Mouse (Mus musculus): ENCODE results near the gene Tshz2.
"Not testable (repeated sequence)": the region's sequence is repeated elsewhere in the genome, so short reads cannot be mapped to it uniquely, and the experiment has no call there.

Gene Tshz2

DNA sequence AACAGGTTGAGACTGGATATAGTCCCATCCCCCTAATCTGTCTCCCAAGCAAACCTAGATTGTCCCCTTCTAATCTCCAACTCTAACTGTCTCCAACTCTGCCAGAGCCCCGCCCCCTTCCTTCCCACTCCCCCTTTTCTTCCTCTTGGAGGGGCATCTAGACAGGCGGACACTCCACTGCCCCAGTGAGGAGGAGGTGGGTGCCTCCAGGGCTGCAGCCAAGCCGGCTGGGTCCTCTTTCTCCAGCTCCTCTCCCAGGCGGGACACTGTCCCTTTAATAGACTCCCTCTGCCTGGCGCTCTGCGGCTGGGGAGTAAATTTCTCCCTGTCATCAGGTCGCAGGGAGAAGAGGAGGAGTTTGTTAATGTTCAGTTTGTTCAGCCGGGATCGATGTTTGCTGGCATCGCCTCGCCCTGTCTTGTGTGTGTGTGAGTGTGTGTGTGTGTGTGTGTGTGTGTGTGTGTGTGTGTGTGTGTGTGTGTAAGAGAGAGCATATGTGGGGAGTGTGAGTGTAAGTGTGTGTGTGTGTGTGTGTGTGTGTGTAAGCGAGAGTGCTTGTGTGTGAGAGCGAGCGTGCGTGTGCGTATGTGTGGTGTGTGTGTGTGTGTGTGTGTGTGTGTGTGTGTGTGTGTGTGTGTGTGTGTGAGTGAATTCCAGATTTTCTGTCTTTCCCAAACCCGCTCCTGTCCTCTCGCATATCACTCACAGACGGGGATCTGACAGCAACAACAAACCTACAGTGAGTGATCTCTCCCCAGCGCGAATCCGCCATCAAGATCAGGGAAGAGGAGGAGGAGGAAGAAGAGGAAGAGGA lies at the start of gene Tshz2:
TSS of gene Tshz2 (plus strand) at position 676 of the 814 bp plus-strand sequence.
- no peak for DNase-seq

DNA sequence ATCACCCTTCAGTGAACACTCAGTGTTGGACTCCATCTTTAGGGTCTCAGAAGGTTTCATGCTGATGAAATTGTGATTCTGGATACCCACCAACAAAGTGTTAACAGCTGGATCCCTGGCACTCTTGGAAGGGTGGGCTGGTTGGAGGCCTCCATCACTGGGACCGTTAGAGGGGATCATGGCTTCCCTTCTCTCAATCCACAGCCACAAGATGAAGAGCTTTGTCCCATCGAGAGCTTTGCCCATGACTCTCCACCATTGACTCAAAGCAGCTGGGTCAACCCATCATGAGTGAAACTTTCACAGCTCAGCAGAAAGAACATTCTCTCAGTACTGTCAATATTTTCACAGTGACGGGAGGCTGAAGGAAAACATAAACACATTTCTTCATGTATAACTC lies 49.3 kb upstream of the Tshz2 start:
- no peak for DNase-seq

DNA sequence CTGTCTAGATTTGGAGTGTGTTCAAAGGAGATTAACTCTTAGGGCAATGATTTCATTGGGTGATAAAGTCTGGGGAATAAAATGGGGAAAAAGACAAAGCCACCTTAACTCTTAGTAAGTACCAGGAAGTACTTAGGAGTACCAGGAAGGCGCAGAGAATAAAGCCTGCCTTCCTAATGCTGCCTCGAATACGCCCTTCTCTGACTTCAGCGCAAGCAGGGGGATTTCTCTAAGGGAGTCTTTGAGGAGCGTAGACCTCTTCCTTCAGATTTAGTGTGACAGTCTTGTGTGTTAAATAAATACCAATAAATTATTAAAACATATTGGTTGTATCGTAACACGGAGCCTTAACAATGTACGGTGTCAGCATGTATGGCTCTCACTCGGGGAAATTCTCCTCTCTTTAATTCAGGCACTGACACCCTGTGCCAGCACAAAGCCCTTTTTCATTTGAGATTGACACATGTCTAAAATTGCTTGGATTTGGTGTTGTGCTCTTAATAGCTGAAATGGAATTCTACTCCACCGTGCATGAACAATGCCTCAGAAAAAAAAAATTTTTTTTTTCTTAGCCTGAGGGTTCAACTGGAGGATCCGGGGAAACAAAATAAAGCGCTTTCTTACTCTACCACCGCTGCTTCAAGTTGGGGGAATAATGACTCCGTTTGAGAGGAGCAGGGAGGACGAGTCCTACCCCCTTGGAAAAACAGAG lies 47.9 kb upstream of the Tshz2 start:
- no peak for DNase-seq

DNA sequence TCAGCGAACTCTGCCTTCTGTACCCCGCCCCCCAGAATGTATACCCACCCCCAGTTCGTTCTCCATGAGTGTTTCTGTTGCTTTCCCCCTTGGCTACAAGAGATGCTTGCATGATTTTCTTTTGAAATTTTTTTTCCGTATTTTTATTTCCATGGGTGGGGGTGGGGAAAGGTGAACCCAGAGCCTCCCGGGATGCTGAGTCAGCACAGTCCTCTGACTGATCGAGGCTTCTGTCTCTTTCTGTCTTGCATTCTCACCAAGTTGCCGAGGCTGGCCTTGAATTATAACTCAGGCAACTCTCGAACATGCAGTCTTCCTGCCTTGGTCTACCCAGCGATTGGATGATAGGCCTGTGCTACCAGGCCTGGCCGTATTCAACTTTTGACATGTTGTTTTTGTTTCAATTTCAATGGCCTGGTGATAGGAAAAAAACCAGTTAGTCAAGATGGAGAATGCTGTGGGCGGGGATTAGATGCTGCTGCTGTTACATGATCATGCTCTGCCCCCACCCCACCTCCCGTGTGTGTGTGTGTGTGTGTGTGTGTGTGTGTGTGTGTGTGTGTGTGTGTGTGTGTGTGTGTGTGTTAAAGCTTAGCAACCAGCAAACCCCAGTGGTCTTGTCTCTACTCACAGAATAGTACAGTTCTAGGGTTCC lies 47.1 kb upstream of the Tshz2 start:
- no peak for DNase-seq

DNA sequence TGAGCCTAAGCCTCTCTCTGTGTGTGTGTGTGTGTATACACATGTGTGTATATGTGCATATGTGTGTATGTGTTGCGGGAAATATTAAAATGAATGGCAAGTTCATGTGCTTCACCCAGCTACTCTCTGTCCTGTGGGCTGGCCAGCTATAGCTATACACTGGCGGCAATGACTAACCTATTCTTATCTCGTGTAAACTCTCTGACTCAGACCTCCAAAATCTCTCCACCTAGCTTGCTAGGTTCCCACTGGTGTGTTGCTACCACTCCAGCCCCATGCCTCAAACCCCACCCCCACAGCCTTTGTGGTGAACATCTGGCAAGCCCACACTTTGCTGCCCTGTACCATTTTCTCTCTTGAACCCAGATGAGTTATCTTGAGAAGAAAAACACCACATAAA lies 46.1 kb upstream of the Tshz2 start:
- no peak for DNase-seq

DNA sequence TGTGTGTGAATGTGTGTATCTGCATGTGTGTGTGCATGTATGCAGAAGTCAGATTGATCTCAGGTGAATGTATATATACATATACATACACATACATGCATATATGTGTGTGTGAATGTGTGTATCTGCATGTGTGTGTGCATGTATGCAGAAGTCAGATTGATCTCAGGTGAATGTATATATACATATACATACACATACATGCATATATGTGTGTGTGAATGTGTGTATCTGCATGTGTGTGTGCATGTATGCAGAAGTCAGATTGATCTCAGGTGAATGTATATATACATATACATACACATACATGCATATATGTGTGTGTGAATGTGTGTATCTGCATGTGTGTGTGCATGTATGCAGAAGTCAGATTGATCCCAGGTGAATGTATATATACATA lies 45.2 kb upstream of the Tshz2 start, which contains the start of gene Gm11011:
TSS of gene Gm11011 (minus strand) at position 101 of the 400 bp plus-strand sequence.
- DNase-seq, result not testable (repeated sequence)

DNA sequence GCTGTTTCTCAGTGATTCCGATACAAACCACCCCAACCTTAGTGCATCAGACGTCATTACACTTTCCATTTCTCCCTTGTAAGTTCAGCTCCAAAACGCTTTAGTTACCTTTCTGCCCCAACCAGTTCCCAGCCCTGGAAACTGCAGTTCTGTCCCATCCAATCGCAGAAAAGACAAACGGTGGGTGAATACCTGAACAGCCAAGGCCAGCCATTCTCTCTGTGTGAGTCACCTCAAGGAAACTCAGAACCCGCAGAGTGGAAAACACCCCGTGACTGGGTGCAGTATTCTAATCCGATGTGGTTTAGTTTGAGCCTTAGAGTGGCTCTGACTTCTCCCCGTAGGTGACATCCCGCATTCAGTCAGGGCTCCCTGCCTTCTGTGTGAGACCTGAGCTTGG lies 43.1 kb upstream of the Tshz2 start:
- DNase-seq, result no peak

DNA sequence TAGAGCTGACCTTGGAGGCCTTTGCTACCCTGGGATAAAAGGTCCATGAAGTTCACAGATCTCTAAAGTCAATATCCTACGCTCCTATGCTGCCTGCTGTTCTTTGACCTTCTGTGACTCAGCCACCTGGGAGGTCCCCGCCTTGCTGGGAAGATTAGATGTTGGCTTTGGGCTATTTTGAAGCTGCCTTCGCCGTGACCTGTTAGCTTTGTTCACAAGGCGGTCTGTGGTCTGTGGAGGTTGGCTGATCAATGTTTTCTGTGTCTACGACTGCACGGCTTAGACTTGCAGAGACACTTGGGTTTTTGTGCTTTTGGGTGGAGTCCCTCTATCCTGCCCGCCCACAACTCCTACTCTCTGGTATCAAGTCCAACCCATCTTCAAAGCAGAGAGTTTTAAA lies 42.4 kb upstream of the Tshz2 start:
- DNase-seq, result no peak

DNA sequence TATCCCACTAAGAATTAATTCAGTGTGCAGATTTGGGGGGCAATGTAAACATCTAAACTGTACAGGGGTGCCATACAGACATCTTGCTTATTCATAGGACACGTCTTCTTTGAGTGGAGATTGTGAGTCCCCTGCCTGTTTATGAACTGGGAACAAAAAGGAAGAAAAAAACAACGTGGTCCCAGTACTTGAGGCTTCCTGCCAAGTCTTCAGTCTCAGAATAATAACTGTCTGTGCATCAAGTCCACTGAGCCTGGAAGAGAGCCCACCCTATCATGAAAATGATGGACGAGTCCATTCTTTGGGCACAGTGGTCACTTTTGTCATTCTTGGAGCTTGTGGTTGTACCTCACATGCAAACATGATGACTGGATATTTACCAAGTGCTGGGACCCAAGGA lies 39.1 kb upstream of the Tshz2 start:
- DNase-seq, result no peak

DNA sequence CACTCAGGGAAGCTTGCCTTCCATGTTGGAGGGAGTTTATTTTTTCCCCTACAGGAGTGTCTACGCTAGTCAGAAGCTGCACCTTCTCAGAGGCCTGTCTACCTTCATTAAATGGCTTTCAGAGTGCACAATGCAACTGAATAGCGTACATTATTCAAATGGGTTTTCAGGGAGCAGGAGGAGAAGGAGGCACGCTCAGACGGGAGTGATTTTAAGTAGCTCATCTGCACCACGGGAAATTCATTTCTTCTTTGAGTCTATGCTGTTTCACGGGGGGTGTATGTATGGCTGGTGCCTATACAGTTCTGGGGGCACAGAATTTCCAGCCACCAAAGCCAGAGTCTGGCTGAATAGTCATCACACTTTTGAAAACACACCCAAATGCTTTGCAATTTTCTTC lies 35.5 kb upstream of the Tshz2 start:
- no peak for DNase-seq

DNA sequence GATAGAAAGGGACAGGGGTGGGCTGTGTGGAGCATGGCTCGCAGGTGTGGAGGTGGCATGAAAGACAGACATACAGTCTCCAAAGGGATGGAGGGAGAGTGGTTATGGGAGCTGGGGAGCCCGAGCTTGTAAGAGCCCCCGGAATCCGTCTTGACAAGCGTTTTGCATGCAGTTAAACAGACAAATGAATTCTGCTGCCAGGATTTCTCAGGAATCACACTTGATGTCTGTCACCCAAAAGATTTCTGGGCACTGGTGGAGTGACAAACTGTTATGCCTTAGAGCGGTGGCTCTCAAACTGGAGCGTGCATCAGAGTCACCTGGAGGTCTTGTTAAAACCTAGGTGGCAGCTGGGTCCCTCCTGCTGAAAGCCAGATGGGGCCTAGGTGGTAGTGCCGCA lies 34.8 kb upstream of the Tshz2 start:
- DNase-seq, result no peak

DNA sequence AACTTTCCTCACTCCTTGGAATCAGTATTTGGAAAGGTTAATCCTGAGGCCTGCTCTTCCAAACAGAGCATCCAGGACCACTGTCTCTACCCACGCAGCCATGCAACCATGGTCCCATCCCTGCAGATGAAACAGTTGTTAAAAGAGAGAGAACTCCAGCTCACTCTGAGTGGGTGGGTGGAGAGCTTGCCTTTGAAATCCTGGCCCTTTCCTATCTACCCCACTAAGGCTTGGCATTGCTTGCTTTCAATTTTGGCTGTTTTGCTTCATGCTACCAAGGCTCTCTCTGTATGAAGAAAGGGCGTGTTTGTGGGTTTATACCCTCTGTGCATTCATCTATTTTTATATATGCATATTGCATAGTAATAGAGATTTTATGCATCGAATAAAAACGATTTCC lies 33.2 kb upstream of the Tshz2 start:
- DNase-seq, result no peak

DNA sequence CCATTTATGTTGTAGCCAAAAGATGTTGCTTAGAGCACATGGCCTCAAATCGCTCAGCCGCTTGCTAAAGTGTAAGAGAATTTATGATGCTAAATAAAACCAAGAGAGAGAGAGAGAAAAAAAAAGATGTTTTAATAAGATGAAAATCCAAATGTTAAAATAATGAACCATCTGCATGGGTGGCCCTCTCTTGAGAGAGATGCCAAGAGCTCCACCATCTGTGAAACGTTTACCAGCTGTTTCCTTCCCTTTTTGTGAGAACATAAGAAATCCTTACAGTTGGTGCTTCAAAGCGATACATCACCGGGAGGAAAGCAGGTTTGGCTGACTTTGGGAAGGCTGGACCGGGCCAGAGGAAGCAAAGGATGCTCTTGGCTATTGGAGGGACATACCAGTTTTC lies 32.6 kb upstream of the Tshz2 start:
- DNase-seq, result no peak

DNA sequence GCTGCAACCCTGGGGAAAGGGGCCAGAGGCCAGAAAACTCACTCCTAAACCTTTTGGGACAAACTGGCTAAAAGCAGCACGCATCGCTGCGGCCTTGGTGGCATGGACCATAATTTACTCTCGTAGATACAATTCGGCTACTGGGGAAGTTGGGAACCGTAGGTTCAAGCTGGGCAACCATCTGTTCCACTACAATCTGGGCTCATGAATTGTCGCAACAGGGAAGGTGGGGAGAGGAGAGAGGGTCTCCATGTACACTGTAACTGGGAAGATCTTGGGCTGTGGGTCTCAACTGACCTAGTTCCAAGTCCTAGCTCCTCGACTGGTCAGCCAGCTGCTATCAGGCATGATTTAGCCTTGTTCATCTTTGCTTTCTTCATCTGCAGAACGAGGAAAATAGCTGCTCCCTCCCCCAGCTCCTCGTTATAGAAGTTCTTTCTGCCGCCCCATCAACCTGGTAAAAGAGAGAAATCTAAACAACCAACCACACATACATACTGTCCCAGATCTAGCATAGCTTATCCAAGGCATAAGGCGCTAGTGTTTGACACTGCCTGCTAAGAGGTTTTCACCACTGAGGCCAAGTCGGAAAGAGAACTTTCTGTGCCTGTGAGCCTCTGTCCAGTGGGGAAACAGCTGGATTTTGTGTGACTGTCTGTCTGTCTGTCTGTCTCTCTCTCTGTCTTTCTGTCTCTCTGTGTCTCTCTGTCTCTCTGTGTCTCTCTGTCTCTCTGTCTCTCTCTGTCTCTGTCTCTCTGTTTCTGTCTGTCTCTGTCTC lies 25.7 kb upstream of the Tshz2 start:
- no peak for DNase-seq

DNA sequence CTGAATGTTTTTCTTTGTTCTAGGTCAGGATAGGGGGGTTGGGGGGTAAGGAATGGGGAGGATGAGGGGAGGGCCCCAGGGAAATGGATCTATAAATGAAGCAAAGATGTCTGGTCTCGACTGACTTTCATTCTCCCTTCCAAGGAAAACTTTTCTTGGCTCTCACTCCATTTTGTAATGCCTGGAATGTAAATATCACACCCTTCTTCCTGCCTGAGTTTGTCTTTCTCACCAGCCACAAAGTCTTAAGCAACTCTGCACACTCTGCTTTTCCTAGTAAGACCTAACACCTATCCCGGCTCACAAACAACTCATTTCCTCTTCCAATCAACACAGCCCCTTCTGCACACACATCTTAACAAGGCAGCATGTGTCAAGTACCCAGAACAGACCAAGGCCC lies 25.0 kb upstream of the Tshz2 start:
- DNase-seq, result no peak

DNA sequence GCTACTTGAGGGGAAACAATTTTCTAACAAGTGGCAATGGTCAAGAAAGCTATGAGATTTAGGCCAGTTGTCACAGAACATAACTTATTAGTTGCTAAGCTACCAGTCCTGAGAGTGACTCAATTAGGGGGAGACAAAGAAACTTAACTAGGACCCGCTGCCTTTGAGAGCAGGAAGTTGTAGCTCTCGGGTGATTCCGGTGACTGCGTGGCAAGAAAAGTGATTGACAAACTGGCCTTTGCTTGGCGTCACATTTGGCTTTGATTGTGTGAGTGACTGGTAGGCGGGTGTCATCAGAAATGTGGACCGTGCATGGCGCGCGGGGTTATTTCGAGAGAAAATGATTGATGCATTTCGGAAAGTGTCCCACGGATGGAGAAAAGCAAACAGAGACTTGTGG lies 22.9 kb upstream of the Tshz2 start:
- DNase-seq, result no peak

DNA sequence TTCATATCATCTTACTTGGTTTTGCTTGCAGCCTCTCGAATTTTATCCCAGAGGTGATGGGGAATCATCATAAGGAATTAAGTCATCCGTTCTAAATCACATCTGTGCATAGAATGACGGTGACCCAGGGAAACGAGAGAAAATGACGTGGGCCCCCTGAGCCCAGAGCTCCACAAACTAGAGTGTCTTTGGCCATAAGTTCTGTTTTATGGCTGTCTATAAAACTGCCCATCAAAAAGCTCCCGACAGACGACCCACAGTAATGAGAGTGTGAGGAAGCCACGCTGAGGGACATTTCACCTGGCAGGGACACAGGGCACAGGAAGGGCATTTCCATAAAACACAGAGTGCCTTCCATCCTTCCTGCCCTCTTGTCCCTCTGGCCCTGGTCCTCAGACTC lies 21.9 kb upstream of the Tshz2 start:
- DNase-seq, result no peak

DNA sequence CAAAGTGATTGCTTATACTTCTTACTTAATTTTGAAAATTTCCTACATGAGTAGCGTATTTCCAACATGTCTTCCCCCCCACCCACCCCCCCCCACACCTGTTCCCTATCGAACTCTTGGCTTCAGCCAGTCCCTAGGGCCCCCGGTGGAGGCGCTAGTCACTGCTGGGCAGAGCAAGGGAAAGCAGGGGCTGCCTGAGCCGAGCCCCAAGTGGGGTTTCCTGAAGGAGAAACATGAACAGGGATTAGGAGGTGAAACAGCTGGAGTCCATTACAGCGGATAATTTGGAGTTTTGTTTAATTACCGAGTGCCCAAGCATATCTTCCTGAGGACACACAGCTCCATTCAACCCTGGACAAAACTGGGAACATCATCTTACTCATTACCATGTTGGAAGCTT lies 21.3 kb upstream of the Tshz2 start:
- DNase-seq, result no peak

DNA sequence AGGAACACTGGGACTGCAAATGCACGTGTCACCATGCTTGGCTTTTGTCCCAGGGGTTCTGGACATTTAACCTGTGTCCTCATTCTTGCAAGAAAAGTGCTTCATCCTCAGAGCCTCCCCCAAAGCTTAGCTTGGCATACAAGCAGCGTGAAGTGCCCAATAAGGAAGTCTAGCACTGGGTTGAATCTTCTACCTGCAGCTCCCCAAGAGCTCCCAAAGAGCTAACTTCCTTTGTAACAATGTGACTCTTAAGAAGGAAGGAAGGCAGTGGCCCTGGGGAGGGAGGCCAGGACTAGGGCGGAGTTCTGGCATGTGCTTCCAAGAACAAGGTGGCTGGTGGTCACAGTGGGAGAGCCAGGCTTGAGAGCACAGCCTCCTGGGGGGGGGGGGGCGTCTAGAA lies 18.1 kb upstream of the Tshz2 start:
- DNase-seq, result no peak

DNA sequence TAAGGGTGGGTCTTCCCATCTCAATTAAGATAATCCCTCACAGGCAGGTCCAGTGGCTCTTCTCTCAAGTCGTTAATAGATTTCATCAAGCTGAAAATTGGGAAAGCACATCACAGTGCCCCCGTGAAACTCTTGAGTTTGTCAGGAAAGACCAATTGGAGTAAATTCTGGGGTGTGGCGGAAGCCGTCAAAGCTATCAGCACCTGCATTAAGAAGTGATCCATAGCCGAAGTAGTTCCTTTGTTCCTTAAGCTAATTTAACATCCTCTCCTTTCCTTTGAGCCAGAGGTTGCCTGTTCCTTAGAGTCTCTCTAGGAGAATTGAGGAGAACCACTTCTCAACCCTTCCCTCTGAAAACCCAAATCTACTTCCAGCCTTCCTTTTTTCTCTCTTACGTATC lies 16.8 kb upstream of the Tshz2 start:
- no peak for DNase-seq

DNA sequence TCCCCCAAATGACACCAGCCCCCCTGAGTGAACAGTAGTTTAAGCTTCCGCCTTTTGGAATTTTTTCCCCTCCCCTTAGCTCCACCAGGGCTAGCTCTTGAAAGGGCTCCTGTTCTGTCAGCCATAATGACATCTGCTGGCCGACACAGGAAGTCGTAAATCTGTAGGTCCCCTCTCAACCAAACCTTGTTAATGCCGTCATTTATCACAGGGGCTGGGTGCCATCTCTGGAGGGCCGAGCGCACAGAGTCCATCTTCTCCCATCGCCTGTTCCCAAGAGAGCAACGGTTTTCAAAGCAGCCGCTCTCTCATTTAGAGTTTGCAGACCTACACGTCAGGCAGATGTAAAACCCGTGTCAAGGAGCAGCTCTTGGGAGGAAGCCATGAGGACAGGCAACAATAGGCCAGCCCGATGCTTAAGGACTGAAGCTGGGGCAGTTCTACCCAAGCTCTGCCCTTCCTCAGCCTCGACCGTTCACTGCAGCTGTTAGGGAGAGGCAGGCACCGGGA lies 11.6 kb upstream of the Tshz2 start:
- no peak for DNase-seq

DNA sequence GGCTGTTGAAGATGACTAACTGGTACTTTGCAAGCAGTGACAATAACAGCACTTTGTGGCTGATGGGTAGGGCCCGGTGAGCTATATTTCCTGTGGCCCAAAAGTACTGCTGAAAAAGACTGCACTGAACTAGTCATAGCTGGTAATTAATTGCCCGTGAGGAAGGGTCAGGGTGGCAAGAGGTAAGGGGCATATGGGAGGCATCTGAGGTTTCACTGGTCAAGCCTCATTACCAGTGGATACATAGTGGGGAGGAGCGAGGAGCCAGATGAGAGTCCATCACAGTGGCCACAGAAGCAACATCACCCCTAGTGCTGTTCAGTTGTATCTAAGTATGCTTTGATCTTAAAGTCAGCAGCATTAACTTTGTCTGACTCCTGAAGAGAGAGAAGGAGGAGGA lies 2.7 kb upstream of the Tshz2 start:
- no peak for DNase-seq
